8 mouse cellular contexts compared by ENCODE assay signal in the genomic region with DNA sequence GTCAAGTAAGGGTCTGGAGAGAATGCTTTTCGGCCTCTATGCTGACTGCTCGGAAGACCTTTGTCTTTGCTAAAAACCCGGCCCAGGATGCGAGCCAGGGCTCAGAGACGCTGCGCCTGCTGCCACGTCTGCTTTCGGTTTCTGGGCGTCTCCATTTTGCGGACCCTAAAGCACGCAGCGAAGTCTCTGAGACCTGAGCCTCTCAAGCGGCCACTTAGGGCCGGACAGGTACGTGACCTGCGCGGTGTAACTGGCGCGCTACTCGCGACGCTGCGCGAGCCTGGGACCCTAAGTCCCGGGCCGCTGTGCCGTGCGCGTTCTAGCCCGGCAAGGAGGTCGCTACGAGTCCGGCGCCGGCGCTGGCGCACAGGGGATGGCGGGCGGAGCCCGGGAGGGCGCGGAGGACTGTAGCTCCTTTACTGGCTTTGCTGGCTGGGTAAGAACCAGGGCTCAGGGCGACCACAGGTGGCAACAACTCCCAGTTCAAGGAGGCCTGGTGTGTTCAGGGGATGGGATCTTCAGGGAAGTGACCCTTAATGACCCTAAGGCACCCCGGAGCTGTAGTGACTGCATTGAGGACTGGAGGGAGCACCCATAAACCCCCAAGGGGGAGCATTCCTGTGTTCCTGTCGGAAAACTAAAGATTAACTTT. TPM values are rescaled to one million over a fixed set of nuclear protein-coding genes. Genes with fewer than 3 reads are reported as not detected.
DNase-seq lines count a peak whose midpoint lies in the region; ATAC-seq and TF ChIP-seq lines count a peak whose summit lies in the region.

Gene Cflar (plus strand): TSS at position 144 of the 652 bp plus-strand sequence.

- TF ChIP-seq EP300 in stomach, postnatal 0 days (optimal IDR thresholded peaks at IDR 0.05): no peak

- no peaks in the 10 kb centered on the region for H3K9me3 ChIP-seq in heart, embryonic 12.5 days (replicated peaks)
- H3K9me3 ChIP-seq in kidney, embryonic 16.5 days (ENCODE audit: low read length): no peaks in the 10 kb centered on the region
- no peaks in the 10 kb centered on the region for H3K9me3 ChIP-seq in liver, embryonic 15.5 days (replicated peaks)
- no peaks in the 10 kb centered on the region for H3K9me3 ChIP-seq in neural tube, embryonic 11.5 days (ENCODE audit: control insufficient read depth, low read length)
- no peaks in the 10 kb centered on the region for H3K9me3 ChIP-seq in stomach, postnatal 0 days (ENCODE audit: control insufficient read depth, low read length)

- peak within 1 kb of the TSS; percentile 93 for H3K27ac ChIP-seq in bone marrow macrophage, adult 2 months (ENCODE audit: insufficient read depth, low read depth, low read length)
- peak within 1 kb of the TSS; percentile 99 for H3K27ac ChIP-seq in embryonic fibroblast, embryonic 13.5 days (ENCODE audit: insufficient read depth, low read length)
- peak within 1 kb of the TSS; percentile 100 for H3K27ac ChIP-seq in heart, embryonic 12.5 days (ENCODE audit: poor library complexity, severe bottlenecking)
- H3K27ac ChIP-seq in kidney, embryonic 16.5 days (ENCODE audit: low read length): peak within 1 kb of the TSS; percentile 100
- H3K27ac ChIP-seq in liver, embryonic 15.5 days (replicated peaks): peak within 1 kb of the TSS; percentile 93
- peak within 1 kb of the TSS; percentile 90 for H3K27ac ChIP-seq in neural tube, embryonic 11.5 days (ENCODE audit: low read depth, low read length)
- peak within 1 kb of the TSS; percentile 100 for H3K27ac ChIP-seq in stomach, postnatal 0 days (replicated peaks)

- H3K36me3 ChIP-seq in heart, embryonic 12.5 days: peaks cover 15% of the 10 kb centered on the region
- H3K36me3 ChIP-seq in kidney, embryonic 16.5 days (ENCODE audit: insufficient read depth, low read length): peaks cover 5% of the 10 kb centered on the region
- no peaks in the 10 kb centered on the region for H3K36me3 ChIP-seq in liver, embryonic 15.5 days (replicated peaks)
- H3K36me3 ChIP-seq in neural tube, embryonic 11.5 days (ENCODE audit: control insufficient read depth, insufficient read depth, low read length): no peaks in the 10 kb centered on the region
- H3K36me3 ChIP-seq in stomach, postnatal 0 days (ENCODE audit: control insufficient read depth, insufficient read depth, low read length): no peaks in the 10 kb centered on the region

- peak; percentile 78 for ATAC-seq in heart, embryonic 12.5 days (ENCODE audit: insufficient number of reproducible peaks, low FRiP score)
- peak; percentile 80 for ATAC-seq in kidney, embryonic 16.5 days (ENCODE audit: low FRiP score, low TSS enrichment)
- peak; percentile 62 for ATAC-seq in liver, embryonic 15.5 days (ENCODE audit: insufficient read depth)
- peak; percentile 80 for ATAC-seq in neural tube, embryonic 11.5 days (ENCODE audit: insufficient read depth, low FRiP score, low TSS enrichment)
- peak; percentile 58 for ATAC-seq in stomach, postnatal 0 days (ENCODE audit: low FRiP score, low TSS enrichment)

- TF ChIP-seq CTCF in bone marrow macrophage, adult 2 months (IDR thresholded peaks at IDR 0.05; ENCODE audit: low read depth, low read length): no peak
- no peak for TF ChIP-seq CTCF in embryonic fibroblast, embryonic 13.5 days (IDR thresholded peaks at IDR 0.05; ENCODE audit: borderline replicate concordance, insufficient read depth, low read length)
- TF ChIP-seq CTCF in stomach, postnatal 0 days (IDR thresholded peaks at IDR 0.05; ENCODE audit: low read depth): no peak

- TF ChIP-seq POLR2A in bone marrow macrophage, adult 2 months (IDR thresholded peaks at IDR 0.05; ENCODE audit: borderline replicate concordance, low read depth, low read length): no peak
- TF ChIP-seq POLR2A in embryonic fibroblast, embryonic 13.5 days (IDR thresholded peaks at IDR 0.05; ENCODE audit: low read depth, low read length): peak; percentile 75; the same call in 1 of the 2 replicates

- no peaks in the 10 kb centered on the region for H3K27me3 ChIP-seq in heart, embryonic 12.5 days (replicated peaks)
- no peaks in the 10 kb centered on the region for H3K27me3 ChIP-seq in kidney, embryonic 16.5 days (ENCODE audit: insufficient read depth, low read length)
- H3K27me3 ChIP-seq in liver, embryonic 15.5 days: no peaks in the 10 kb centered on the region
- no peaks in the 10 kb centered on the region for H3K27me3 ChIP-seq in neural tube, embryonic 11.5 days (ENCODE audit: control insufficient read depth, insufficient read depth, low read length)
- no peaks in the 10 kb centered on the region for H3K27me3 ChIP-seq in stomach, postnatal 0 days (ENCODE audit: control insufficient read depth, insufficient read depth, low read length)

- whole genome bisulfite sequencing in heart, embryonic 12.5 days: under 1% methylated on average over 45 of the region's 45 CpGs
- WGBS in kidney, embryonic 16.5 days: under 1% methylated on average over 44 of the region's 45 CpGs
- WGBS in liver, embryonic 15.5 days (ENCODE audit: insufficient replicate concordance): under 1% methylated on average over 45 of the region's 45 CpGs
- WGBS in neural tube, embryonic 11.5 days: under 1% methylated on average over 45 of the region's 45 CpGs
- WGBS in stomach, postnatal 0 days: under 1% methylated on average over 45 of the region's 45 CpGs

- peak within 1 kb of the TSS; percentile 78 for H3K4me2 ChIP-seq in heart, embryonic 12.5 days
- peak within 1 kb of the TSS; percentile 75 for H3K4me2 ChIP-seq in kidney, embryonic 16.5 days (replicated peaks; ENCODE audit: low read depth, low read length)
- peak within 1 kb of the TSS; percentile 82 for H3K4me2 ChIP-seq in liver, embryonic 15.5 days
- peak within 1 kb of the TSS; percentile 63 for H3K4me2 ChIP-seq in neural tube, embryonic 11.5 days (ENCODE audit: low read depth)
- peak within 1 kb of the TSS; percentile 55 for H3K4me2 ChIP-seq in stomach, postnatal 0 days (replicated peaks; ENCODE audit: low read depth)

- peaks cover 3% of the 10 kb centered on the region; the same call in 1 of the 2 replicates for H3K4me1 ChIP-seq in bone marrow macrophage, adult 2 months (ENCODE audit: control insufficient read depth, insufficient read depth, low read length)
- H3K4me1 ChIP-seq in embryonic fibroblast, embryonic 13.5 days (ENCODE audit: control insufficient read depth, insufficient read depth, low read length): no peaks in the 10 kb centered on the region
- peaks cover 20% of the 10 kb centered on the region for H3K4me1 ChIP-seq in heart, embryonic 12.5 days (replicated peaks)
- H3K4me1 ChIP-seq in kidney, embryonic 16.5 days (ENCODE audit: insufficient read depth, low read length): peaks cover 28% of the 10 kb centered on the region
- H3K4me1 ChIP-seq in liver, embryonic 15.5 days (replicated peaks): peaks cover 29% of the 10 kb centered on the region
- no peaks in the 10 kb centered on the region for H3K4me1 ChIP-seq in neural tube, embryonic 11.5 days (ENCODE audit: control insufficient read depth, insufficient read depth, low read length)
- H3K4me1 ChIP-seq in stomach, postnatal 0 days (replicated peaks; ENCODE audit: control insufficient read depth, insufficient read depth): no peaks in the 10 kb centered on the region

- H3K4me3 ChIP-seq in bone marrow macrophage, adult 2 months (ENCODE audit: insufficient read depth, low read length): peak within 1 kb of the TSS; percentile 72
- H3K4me3 ChIP-seq in embryonic fibroblast, embryonic 13.5 days (ENCODE audit: insufficient read depth, low read length): peak within 1 kb of the TSS; percentile 44
- peak within 1 kb of the TSS; percentile 61 for H3K4me3 ChIP-seq in heart, embryonic 12.5 days
- H3K4me3 ChIP-seq in kidney, embryonic 16.5 days (ENCODE audit: low read length): peak within 1 kb of the TSS; percentile 85
- H3K4me3 ChIP-seq in liver, embryonic 15.5 days (replicated peaks): peak within 1 kb of the TSS; percentile 73
- peak within 1 kb of the TSS; percentile 60 for H3K4me3 ChIP-seq in neural tube, embryonic 11.5 days (ENCODE audit: low read depth, low read length)
- H3K4me3 ChIP-seq in stomach, postnatal 0 days (ENCODE audit: low read depth, low read length): peak within 1 kb of the TSS; percentile 70

- H3K9ac ChIP-seq in heart, embryonic 12.5 days: peak within 1 kb of the TSS; percentile 94
- H3K9ac ChIP-seq in kidney, embryonic 16.5 days (replicated peaks; ENCODE audit: low read length): peak within 1 kb of the TSS; percentile 90
- peak within 1 kb of the TSS; percentile 77 for H3K9ac ChIP-seq in liver, embryonic 15.5 days
- H3K9ac ChIP-seq in neural tube, embryonic 11.5 days (ENCODE audit: low read length): peak within 1 kb of the TSS; percentile 81
- H3K9ac ChIP-seq in stomach, postnatal 0 days (ENCODE audit: low read length): peak within 1 kb of the TSS; percentile 94

- peak; percentile 82 for DNase-seq in CD4-positive, CD25-positive, alpha-beta regulatory T cell, adult 2 months (ENCODE audit: low read depth, low spot score)
- peak; percentile 78 for DNase-seq in neural tube, embryonic 11.5 days (ENCODE audit: low spot score)
- DNase-seq in stomach, postnatal 0 days (ENCODE audit: low spot score): peak; percentile 76

RNA-seq across cellular contexts. Expression of gene Cflar, which starts in this region (rescaled TPM):
- 95.8 and 102 TPM in 2 replicates for polyA plus RNA-seq in bone marrow macrophage, adult 2 months (2012; ENCODE audit: insufficient read depth, insufficient read length, missing spikeins)
- 51.2 and 68.0 TPM in 2 replicates for polyA plus RNA-seq in embryonic fibroblast, embryonic 13.5 days (2011; ENCODE audit: insufficient read length, low read depth, missing spikeins)
- 35.6 and 35.9 TPM in 2 replicates for polyA plus RNA-seq in heart, embryonic 12.5 days (2016; fragmentation: Nextera tagmentation; extraction: Ambion mirVana)
- 41.3 and 45.0 TPM in 2 replicates for polyA plus RNA-seq in kidney, embryonic 16.5 days (2015; fragmentation: Nextera tagmentation; extraction: Ambion mirVana)
- 16.3 and 16.9 TPM in 2 replicates for polyA plus RNA-seq in liver, embryonic 15.5 days (2015; fragmentation: Nextera tagmentation; extraction: Ambion mirVana)
- 18.0 and 20.7 TPM in 2 replicates for polyA plus RNA-seq in neural tube, embryonic 11.5 days (2014; fragmentation: Nextera tagmentation; extraction: Ambion mirVana)
- 43.6 and 45.3 TPM in 2 replicates for polyA plus RNA-seq in stomach, postnatal 0 days (2015; fragmentation: Nextera tagmentation; extraction: Ambion mirVana)

Comparison
In these comparisons a context has a peak if more than half of its experiments do, and no peak if none do; other contexts are left out.
1. Peak in every context shown above with its lines: DNase-seq, ATAC-seq, H3K4me3 ChIP-seq and H3K27ac ChIP-seq.